Mouse (Mus musculus): ENCODE measurements around the gene Crybb1. TPM values are rescaled to one million over a fixed set of nuclear protein-coding genes. Genes with fewer than 3 reads are reported as not detected.
A peak's percentile ranks its signal among the peaks of the same experiment; 100 is the strongest.

Gene Crybb1
- total RNA-seq, 1 experiment from 2014 or later = not detected

- ATAC-seq (replicated peaks in 1 of 2; ENCODE audit: insufficient read depth in 1 of 2, low FRiP score in 2 of 2, low TSS enrichment in 1 of 2, low read depth in 1 of 2, poor library complexity in 2 of 2, severe bottlenecking in 2 of 2) = no peak
Observed at GRCm38 (mm10) chr5:112279181-112280021, 23.8 kb downstream of the Crybb1 start.

GRCm38 (mm10) chr5:112280151-112280550, 24.5 kb downstream of the Crybb1 start:
- ATAC-seq (replicated peaks in 1 of 2; ENCODE audit: insufficient read depth in 1 of 2, low FRiP score in 2 of 2, low TSS enrichment in 1 of 2, low read depth in 1 of 2, poor library complexity in 2 of 2, severe bottlenecking in 2 of 2) = peak; percentile 9 to 37; a peak in 3 of 4 replicates

- no peak for ATAC-seq (replicated peaks in 1 of 2; ENCODE audit: insufficient read depth in 1 of 2, low FRiP score in 2 of 2, low TSS enrichment in 1 of 2, low read depth in 1 of 2, poor library complexity in 2 of 2, severe bottlenecking in 2 of 2)
Observed at GRCm38 (mm10) chr5:112280863-112281660, 25.4 kb downstream of the Crybb1 start.

GRCm38 (mm10) chr5:112281676-112282075, 26.1 kb downstream of the Crybb1 start:
- ATAC-seq (replicated peaks in 1 of 2; ENCODE audit: insufficient read depth in 1 of 2, low FRiP score in 2 of 2, low TSS enrichment in 1 of 2, low read depth in 1 of 2, poor library complexity in 2 of 2, severe bottlenecking in 2 of 2) = no peak; a peak in 1 of 4 replicates

- ATAC-seq (replicated peaks in 1 of 2; ENCODE audit: insufficient read depth in 1 of 2, low FRiP score in 2 of 2, low TSS enrichment in 1 of 2, low read depth in 1 of 2, poor library complexity in 2 of 2, severe bottlenecking in 2 of 2) = no peak
Observed at GRCm38 (mm10) chr5:112282123-112282779, 26.6 kb downstream of the Crybb1 start.

- ATAC-seq (replicated peaks in 1 of 2; ENCODE audit: insufficient read depth in 1 of 2, low FRiP score in 2 of 2, low TSS enrichment in 1 of 2, low read depth in 1 of 2, poor library complexity in 2 of 2, severe bottlenecking in 2 of 2) = no peak
Observed at GRCm38 (mm10) chr5:112282780-112283482, 27.3 kb downstream of the Crybb1 start.

- 0 out of 4 replicates have a peak, but pooled peaks of 1 of the 2 experiments have one; percentile 18 for ATAC-seq (replicated peaks in 1 of 2; ENCODE audit: insufficient read depth in 1 of 2, low FRiP score in 2 of 2, low TSS enrichment in 1 of 2, low read depth in 1 of 2, poor library complexity in 2 of 2, severe bottlenecking in 2 of 2)
Observed at GRCm38 (mm10) chr5:112283543-112284202, 28.1 kb downstream of the Crybb1 start.

GRCm38 (mm10) chr5:112284203-112284582, 28.6 kb downstream of the Crybb1 start:
- no peak for ATAC-seq (replicated peaks in 1 of 2; ENCODE audit: insufficient read depth in 1 of 2, low FRiP score in 2 of 2, low TSS enrichment in 1 of 2, low read depth in 1 of 2, poor library complexity in 2 of 2, severe bottlenecking in 2 of 2)

- no peak for ATAC-seq (replicated peaks in 1 of 2; ENCODE audit: insufficient read depth in 1 of 2, low FRiP score in 2 of 2, low TSS enrichment in 1 of 2, low read depth in 1 of 2, poor library complexity in 2 of 2, severe bottlenecking in 2 of 2)
Observed at GRCm38 (mm10) chr5:112285548-112286085, 30.0 kb downstream of the Crybb1 start.

- no peak for ATAC-seq (replicated peaks in 1 of 2; ENCODE audit: insufficient read depth in 1 of 2, low FRiP score in 2 of 2, low TSS enrichment in 1 of 2, low read depth in 1 of 2, poor library complexity in 2 of 2, severe bottlenecking in 2 of 2)
Observed at GRCm38 (mm10) chr5:112286608-112286983, 31.0 kb downstream of the Crybb1 start.

GRCm38 (mm10) chr5:112286984-112287641, 31.5 kb downstream of the Crybb1 start:
- peak; percentile 65 to 74 for ATAC-seq (replicated peaks in 1 of 2; ENCODE audit: insufficient read depth in 1 of 2, low FRiP score in 2 of 2, low TSS enrichment in 1 of 2, low read depth in 1 of 2, poor library complexity in 2 of 2, severe bottlenecking in 2 of 2)

- ATAC-seq (replicated peaks in 1 of 2; ENCODE audit: insufficient read depth in 1 of 2, low FRiP score in 2 of 2, low TSS enrichment in 1 of 2, low read depth in 1 of 2, poor library complexity in 2 of 2, severe bottlenecking in 2 of 2) = no peak; a peak in 1 of 4 replicates
Observed at GRCm38 (mm10) chr5:112287652-112288051, 32.0 kb downstream of the Crybb1 start.

GRCm38 (mm10) chr5:112288193-112289141, 32.9 kb downstream of the Crybb1 start:
- no peak for ATAC-seq (replicated peaks in 1 of 2; ENCODE audit: insufficient read depth in 1 of 2, low FRiP score in 2 of 2, low TSS enrichment in 1 of 2, low read depth in 1 of 2, poor library complexity in 2 of 2, severe bottlenecking in 2 of 2)

GRCm38 (mm10) chr5:112289236-112289635, 33.6 kb downstream of the Crybb1 start:
- ATAC-seq (replicated peaks in 1 of 2; ENCODE audit: insufficient read depth in 1 of 2, low FRiP score in 2 of 2, low TSS enrichment in 1 of 2, low read depth in 1 of 2, poor library complexity in 2 of 2, severe bottlenecking in 2 of 2) = no peak

Measured in hematopoietic stem cell, adult 5-6 weeks (primary cell).